Mouse (Mus musculus) cerebellum, postnatal 4 days (tissue): Measurements from ENCODE around the gene Mmp2.

Source experiments
- DNase-seq, 2 experiments: peaks; one replicate each; pipeline ENCODE4 v3.0.0; 2022; ENCODE audit warnings: low spot score in 2 of 2, mixed read lengths in 1 of 2

The Mmp2 gene

DNA sequence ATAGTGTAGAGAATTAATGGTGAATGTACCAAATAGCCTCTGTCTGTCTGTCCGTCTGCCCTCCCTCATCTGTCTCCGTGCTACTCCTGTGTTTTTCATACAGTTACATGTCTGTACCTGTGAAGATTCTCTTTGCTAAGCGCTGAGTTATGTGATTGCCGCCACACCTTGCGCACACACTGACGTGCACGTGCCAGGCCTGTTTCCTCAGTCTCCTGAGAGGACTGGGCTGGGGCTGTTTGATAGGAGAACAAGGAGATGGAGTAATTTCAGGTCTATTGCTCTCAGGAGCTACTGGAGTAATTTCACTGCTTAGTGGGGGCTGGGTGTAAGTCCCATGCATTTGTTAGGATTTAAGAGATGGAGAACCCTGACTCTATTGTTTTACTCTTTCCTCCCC lies 68.0 kb downstream of the Mmp2 start:
- no peak for DNase-seq

DNA sequence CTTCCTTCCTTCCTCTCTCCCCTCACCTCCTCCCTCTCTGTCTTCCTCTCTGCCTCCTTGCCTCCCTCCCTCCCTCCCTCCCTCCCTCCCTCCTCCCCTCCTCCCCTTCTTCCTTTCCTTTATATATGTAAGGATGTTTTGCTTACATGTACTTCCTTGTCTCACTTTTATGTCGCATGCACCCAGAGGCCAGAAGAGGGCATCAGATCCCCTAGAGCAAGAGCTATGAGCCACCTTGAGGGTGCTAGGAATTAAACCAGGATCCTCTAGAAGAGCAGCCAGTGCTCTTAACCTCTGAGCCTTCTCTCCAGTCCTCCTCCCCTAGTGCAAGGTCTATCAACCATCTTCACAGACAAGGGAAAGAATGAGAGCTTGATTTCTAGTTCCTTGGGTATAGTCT lies 69.0 kb downstream of the Mmp2 start:
- no peak for DNase-seq

DNA sequence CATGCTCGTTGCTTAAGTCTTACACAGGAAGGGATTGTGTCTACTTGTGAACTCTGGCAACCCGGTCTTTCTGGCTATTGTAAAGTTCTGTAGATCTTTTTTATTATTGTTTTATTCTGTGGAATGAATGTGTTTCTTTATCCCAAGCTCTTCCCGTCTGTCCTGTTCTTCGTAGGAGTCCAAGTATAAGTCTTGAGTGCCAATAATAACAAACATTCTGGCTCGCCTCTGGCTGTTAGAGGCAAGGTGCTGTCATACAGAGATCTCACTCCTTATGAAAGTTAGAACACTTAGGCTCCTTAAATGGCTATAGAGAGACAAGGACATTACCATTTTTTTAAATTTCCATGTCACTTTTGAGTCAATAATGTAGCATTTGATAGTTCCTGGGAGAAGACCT lies 69.5 kb downstream of the Mmp2 start:
- DNase-seq: no peak

- no peak for DNase-seq
These were observed 70.7 kb downstream of the Mmp2 start for GRCm38 (mm10) chr8:92897794-92898193.

DNA sequence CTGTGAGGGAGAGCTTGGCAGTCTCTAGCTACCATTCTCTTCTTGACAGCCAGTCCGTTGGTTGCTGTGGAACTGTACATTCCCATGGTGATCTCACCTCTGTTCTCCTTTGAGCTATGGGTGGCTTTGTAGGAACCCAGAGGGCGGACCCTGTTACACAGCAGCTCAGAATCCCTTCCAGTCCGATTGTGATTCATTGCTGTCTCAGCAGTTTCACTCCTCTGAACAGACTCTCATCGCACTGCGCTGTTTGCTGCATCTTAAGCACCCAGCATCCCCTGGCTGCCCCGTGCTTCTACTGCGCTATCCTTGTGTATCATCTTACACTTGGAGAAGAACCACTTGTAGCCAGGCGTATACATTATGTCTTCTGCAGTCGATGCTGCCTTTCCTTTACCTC lies 72.5 kb downstream of the Mmp2 start:
- DNase-seq: no peak

GRCm38 (mm10) chr8:92901107-92901506 lies 74.0 kb downstream of the Mmp2 start, which contains the start of gene Capns2:
Capns2 (plus strand) TSS chr8:92901407.
- DNase-seq: no peak

DNA sequence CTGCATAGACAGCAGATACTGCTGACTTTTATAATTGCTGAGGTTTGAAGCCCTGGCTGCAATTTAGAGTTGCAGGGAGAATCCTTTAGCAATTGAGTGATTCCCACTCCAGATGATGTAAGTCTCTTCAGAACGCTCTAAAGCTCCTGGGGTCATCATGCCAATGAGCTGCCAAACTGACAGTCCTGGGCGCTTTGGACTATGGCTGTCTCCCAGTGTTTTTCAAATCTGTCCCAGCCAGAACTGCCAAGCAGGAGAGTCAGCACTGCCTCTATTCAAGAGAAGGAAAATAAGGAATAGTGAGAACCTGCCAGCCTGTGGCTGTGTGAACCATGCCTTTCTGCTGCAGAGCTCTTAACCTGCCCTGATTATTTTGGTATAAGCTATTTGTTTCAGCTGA lies 75.9 kb downstream of the Mmp2 start:
- DNase-seq: peak in 1 of 2 experiments; percentile 3
